Mouse (Mus musculus) T-cell, adult 2 months (primary cell): ENCODE results near the gene Scgb1b2.

ENCODE experiments used
- DNase-seq: peaks from one replicate; pipeline ENCODE4 v3.0.0; 2022; ENCODE audit warnings: low spot score

Scgb1b2 gene

DNA sequence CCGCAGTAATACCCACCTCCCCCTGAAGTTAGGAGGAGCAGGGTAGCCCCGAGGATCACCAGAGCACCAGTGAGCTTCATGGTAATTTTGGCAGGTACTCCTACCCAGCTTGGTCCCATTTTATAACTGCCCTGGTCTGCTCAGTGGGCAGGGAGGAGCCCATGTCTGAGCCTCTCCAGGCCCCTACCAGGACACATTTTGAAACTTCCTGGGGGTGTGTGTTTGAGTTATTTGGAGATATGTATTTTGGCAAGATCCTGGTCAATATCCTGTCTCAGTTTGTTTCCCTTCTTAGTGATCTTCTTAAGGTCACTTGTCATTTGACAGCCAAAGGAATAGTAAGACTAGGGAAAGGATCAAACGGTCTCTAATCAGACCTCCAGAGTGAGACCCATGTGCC lies at the start of gene Scgb1b2:
TSS of gene Scgb1b2 (minus strand) at position 101 of the 400 bp plus-strand sequence.
- DNase-seq = no peak

DNA sequence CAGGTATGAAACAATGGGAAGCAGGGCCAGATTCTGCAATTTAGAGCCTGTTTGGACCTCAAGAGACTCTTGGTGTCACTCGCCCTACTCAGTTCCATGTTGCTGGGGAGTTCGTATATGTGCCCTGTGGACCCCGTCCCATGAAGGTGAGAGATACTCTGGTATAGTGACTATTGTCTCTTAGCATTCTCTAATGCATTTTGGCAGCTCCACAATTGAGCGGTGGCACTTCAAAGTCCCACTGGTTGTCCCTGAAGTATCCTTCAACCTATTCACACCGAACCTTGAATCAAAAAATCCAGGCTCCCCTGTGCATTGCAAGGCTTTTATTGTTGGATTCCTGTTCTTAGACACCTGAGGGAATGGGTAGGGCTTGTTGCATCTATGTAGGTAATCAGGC lies 1.4 kb downstream of the Scgb1b2 start, which contains the start of gene Scgb2b2:
TSS of gene Scgb2b2 (plus strand) at position 301 of the 400 bp plus-strand sequence.
- no peak for DNase-seq
